Mouse (Mus musculus) kidney, embryonic 15.5 days (tissue): ENCODE results near the gene Med17. TPM values are rescaled to one million over a fixed set of nuclear protein-coding genes. Genes with fewer than 3 reads are reported as not detected.

ENCODE experiments used
- ATAC-seq: fragments of 200-750 bp; cut with Nextera tagmentation; replicated peaks from 2 replicates; pipeline ENCODE4 v1.8.0; 2017; ENCODE audit warnings: moderate TSS enrichment; ENCODE audit not compliant: low FRiP score
- H3K27ac ChIP-seq: fragments of 300-500 bp; sonication (generic); 2 replicates; pipeline ENCODE4 v1.5.1; 2015; ENCODE audit warnings: mild to moderate bottlenecking, inconsistent platforms
- H3K27me3 ChIP-seq: fragments of 300-500 bp; sonication (generic); 2 replicates; pipeline ENCODE4 v1.6.1; 2015; ENCODE audit warnings: inconsistent platforms
- H3K36me3 ChIP-seq: fragments of 300-500 bp; sonication (generic); 2 replicates; pipeline ENCODE4 v1.6.1; 2015; ENCODE audit warnings: inconsistent platforms
- H3K4me1 ChIP-seq: fragments of 300-500 bp; sonication (generic); 2 replicates; pipeline ENCODE4 v1.6.1; 2015; ENCODE audit warnings: inconsistent platforms
- H3K4me2 ChIP-seq: fragments of 300-500 bp; sonication (generic); 2 replicates; pipeline ENCODE4 v1.6.1; 2015; ENCODE audit warnings: moderate library complexity, mild to moderate bottlenecking, inconsistent platforms
- H3K4me3 ChIP-seq: fragments of 300-500 bp; sonication (generic); replicated peaks from 2 replicates; pipeline ENCODE4 v1.5.1; 2015; ENCODE audit warnings: mild to moderate bottlenecking, inconsistent platforms
- H3K9ac ChIP-seq: fragments of 300-500 bp; sonication (generic); 2 replicates; pipeline ENCODE4 v1.6.1; 2015; ENCODE audit warnings: mild to moderate bottlenecking, inconsistent platforms
- H3K9me3 ChIP-seq: fragments of 300-500 bp; sonication (generic); replicated peaks from 2 replicates; pipeline ENCODE4 v1.6.1; 2016; ENCODE audit warnings: inconsistent platforms
- WGBS: fragments of 180-500 bp; shearing (Covaris S2); methylation state at CpG from one replicate; pipeline ENCODE4 v1.1.7; 2015; ENCODE audit warnings: mixed read lengths; 5-methylcytosine and 5-hydroxymethylcytosine counted together
- microRNA-seq: library from miRNA; unstranded; fragments of <30 nt; microRNA quantifications from one replicate; pipeline ENCODE4, GENCODE M21; 2016
- polyA plus RNA-seq: library from polyadenylated mRNA; unstranded; fragments of >200 nt; fragmentation: Nextera tagmentation; extraction: Ambion mirVana; gene quantifications from 2 replicates; pipeline ENCODE4 v1.2.1, GENCODE M21; 2015

The Med17 gene
- polyA plus RNA-seq, 1 experiment from 2014 or later: 39.2 TPM

GRCm38 (mm10) chr9:15213695-15214094, 66.0 kb downstream of the Med17 start:
- Histone ChIP-seq H3K9me3 (no peaks in the 10 kb centered on the region), H3K9ac (no peak overlapping the region), H3K36me3 (no peaks in the 10 kb centered on the region), H3K27me3 (no peaks in the 10 kb centered on the region), H3K4me2 (no peak overlapping the region), H3K27ac (no peak overlapping the region), H3K4me1 (no peaks in the 10 kb centered on the region), H3K4me3 (no peak overlapping the region)
- 80% methylated on average over 1 of the region's 1 CpGs for WGBS
- ATAC-seq: no peak

GRCm38 (mm10) chr9:15211876-15212275, 67.9 kb downstream of the Med17 start:
- H3K27ac ChIP-seq: no peak overlapping the region
- H3K9me3 ChIP-seq: no peaks in the 10 kb centered on the region
- H3K36me3 ChIP-seq: no peaks in the 10 kb centered on the region
- WGBS: 78% methylated on average over 3 of the region's 3 CpGs
- no peak for ATAC-seq
- no peaks in the 10 kb centered on the region for H3K4me1 ChIP-seq
- H3K4me2 ChIP-seq: no peak overlapping the region
- H3K27me3 ChIP-seq: no peaks in the 10 kb centered on the region
- H3K4me3 ChIP-seq: no peak overlapping the region
- H3K9ac ChIP-seq: no peak overlapping the region

Small RNAs within 50 kb of the gene (microRNA-seq; reads per million reads assigned to microRNA genes)
- gene Gm49349 (not detected), gene mmu-mir-7650 (not detected)

Other genes with a start within 250 kb of the Med17 start
- gene Panx1, start 234.5 kb downstream of the Med17 start, polyA plus RNA-seq: 45.7 and 48.0 TPM in 2 replicates
- gene Hephl1, start 167.8 kb downstream of the Med17 start, polyA plus RNA-seq: 0.05 TPM in 1 of 2 replicates, not detected in the other
- 6.0 and 6.9 TPM in 2 replicates for gene Vstm5, start 40.9 kb downstream of the Med17 start, polyA plus RNA-seq
- 94.4 and 94.9 TPM in 2 replicates for gene Taf1d, start 26.3 kb upstream of the Med17 start, polyA plus RNA-seq
- gene 4931406C07Rik, start 26.5 kb upstream of the Med17 start, polyA plus RNA-seq: 18.2 and 20.7 TPM in 2 replicates
- gene Cep295, start 77.9 kb upstream of the Med17 start, polyA plus RNA-seq: 16.8 and 18.2 TPM in 2 replicates
- 4.5 and 6.3 TPM in 2 replicates for gene Smco4, start 213.5 kb upstream of the Med17 start, polyA plus RNA-seq